Mouse (Mus musculus): ENCODE measurements at regions not wholly inside any gene's neighbourhood (a gene's known extent, or its start where the extent isn't known, plus 50 kb on each side); places are given as distances from the start of the nearest gene placed in this dataset.

DNA sequence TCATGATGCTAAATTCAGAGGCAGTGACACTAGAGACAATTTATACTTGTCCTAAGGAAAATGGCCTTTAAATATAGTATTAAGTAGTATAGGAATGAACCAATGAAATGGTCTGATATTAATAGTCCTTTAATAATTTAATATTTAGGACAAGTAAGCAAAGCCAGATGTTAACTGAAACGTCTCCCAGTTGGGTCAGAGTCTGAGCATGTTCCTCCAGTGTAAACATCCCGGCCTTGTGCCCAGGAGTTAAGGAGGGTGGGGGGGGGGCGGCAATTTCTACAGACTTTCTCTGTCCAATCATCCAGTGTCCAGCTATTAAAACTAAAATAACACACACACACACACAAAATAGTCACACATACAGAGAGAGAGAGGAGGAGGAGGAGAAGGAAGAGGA lies 374.1 kb upstream of the Nt5c1b start:
- TF ChIP-seq MAFK (IDR thresholded peaks at IDR 0.05; ENCODE audit: insufficient read depth, low read depth, low read length) (no peak), CHD2 (IDR thresholded peaks at IDR 0.05; ENCODE audit: low read depth, low read length) (no peak), HCFC1 (IDR thresholded peaks at IDR 0.05; ENCODE audit: borderline replicate concordance, insufficient read depth, low read length) (no peak), ZNF384 (IDR thresholded peaks at IDR 0.05; ENCODE audit: low read depth, low read length) (no peak), ZC3H11A (IDR thresholded peaks at IDR 0.05; ENCODE audit: borderline replicate concordance, low read depth, low read length) (no peak)

Measured in ES-E14 (cell line).